18 mouse cellular contexts compared by ENCODE assay signal in the genomic region with DNA sequence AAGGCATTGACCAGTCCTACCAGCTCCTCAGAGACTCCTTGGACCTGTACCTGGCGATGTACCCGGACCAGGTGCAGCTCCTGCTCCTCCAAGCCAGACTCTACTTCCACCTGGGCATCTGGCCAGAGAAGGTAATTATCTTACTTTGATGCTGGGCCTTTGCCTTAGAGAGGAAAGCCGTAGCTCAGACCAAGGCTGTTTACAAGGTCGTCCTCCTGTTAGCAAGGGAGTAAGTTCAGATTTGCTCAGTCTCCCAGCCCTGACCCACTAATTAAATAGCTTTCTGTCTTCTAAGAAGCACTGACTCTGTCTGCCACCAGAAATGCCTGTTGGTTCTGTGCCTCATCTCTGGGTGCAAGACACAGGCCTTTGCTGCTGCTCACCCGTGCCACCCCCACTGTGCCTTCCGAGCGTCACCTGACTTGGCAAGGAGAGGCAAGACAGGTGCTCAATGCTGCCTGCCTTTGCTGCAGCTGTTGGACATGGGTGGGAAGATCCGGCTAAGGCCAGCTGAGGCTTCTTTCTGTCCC. TPM values are rescaled to one million over a fixed set of nuclear protein-coding genes. Genes with fewer than 3 reads are reported as not detected.
A peak's percentile ranks its signal among the peaks of the same experiment; 100 is the strongest.
DNase-seq lines count a peak whose midpoint lies in the region; ATAC-seq and TF ChIP-seq lines count a peak whose summit lies in the region.
"Had no signal": no experiment of that assay in that cellular context is flagged by ENCODE, and none has a peak within 500 bp of the region (broad histone marks: within the 10 kb centered on the region; RNA-seq: fewer than 3 reads in every experiment).

No protein-coding gene starts in this region.

- DNase-seq in cerebellum, adult 11 months, result no peak
- no peak for DNase-seq in liver, adult 2 months (ENCODE audit: extremely low read depth, low read depth, low spot score)
- DNase-seq in liver, embryonic 11.5 days (ENCODE audit: low spot score), result no peak
- peak; percentile 49 to 52 for DNase-seq in cerebellum, postnatal 36 days
- no peak for DNase-seq in neural tube, embryonic 10.5 days (ENCODE audit: extremely low spot score, low spot score)
- no peak for DNase-seq in left cerebral cortex, postnatal 14 days (ENCODE audit: low spot score in 2 of 2)
- DNase-seq in thymus, postnatal 14 days, result no peak
- DNase-seq: gastrocnemius, postnatal 14 days; right cerebral cortex, adult 18-20 months had no signal

- TF ChIP-seq POLR2A in liver, adult 2 months (IDR thresholded peaks at IDR 0.05; ENCODE audit: extremely low read depth, insufficient read depth, low read length), result no peak

- no peaks in the 10 kb centered on the region for H3K27me3 ChIP-seq in liver, adult 2 months (ENCODE audit: control insufficient read depth, insufficient read depth, low read length)
- no peaks in the 10 kb centered on the region for H3K27me3 ChIP-seq in liver, embryonic 11.5 days (replicated peaks; ENCODE audit: control insufficient read depth, insufficient read depth, low read length)
- H3K27me3 ChIP-seq: embryonic facial prominence, embryonic 13.5 days; hindbrain, embryonic 12.5 days; limb, embryonic 12.5 days; liver, embryonic 15.5 days; megakaryocyte, embryonic 14.5 days; midbrain, embryonic 15.5 days; stomach, embryonic 15.5 days had no signal

- peak overlapping the region; percentile 14; the same call in 1 of the 2 replicates for H3K9ac ChIP-seq in liver, adult 2 months (ENCODE audit: low read depth, low read length)
- no peak overlapping the region for H3K9ac ChIP-seq in liver, embryonic 11.5 days (ENCODE audit: low read depth, low read length)
- H3K9ac ChIP-seq: embryonic facial prominence, embryonic 13.5 days; hindbrain, embryonic 12.5 days; limb, embryonic 12.5 days; liver, embryonic 15.5 days; midbrain, embryonic 15.5 days; stomach, embryonic 15.5 days had no signal

- H3K4me2 ChIP-seq in liver, embryonic 11.5 days, result no peak overlapping the region
- H3K4me2 ChIP-seq: embryonic facial prominence, embryonic 13.5 days; hindbrain, embryonic 12.5 days; limb, embryonic 12.5 days; liver, embryonic 15.5 days; midbrain, embryonic 15.5 days; stomach, embryonic 15.5 days had no signal

- peaks cover 28% of the 10 kb centered on the region for H3K4me1 ChIP-seq in liver, adult 2 months (ENCODE audit: control insufficient read depth, insufficient read depth, low read length)
- no peaks in the 10 kb centered on the region; the same call in 1 of the 2 replicates for H3K4me1 ChIP-seq in liver, embryonic 11.5 days (replicated peaks; ENCODE audit: control insufficient read depth, insufficient read depth, low read length)
- H3K4me1 ChIP-seq: embryonic facial prominence, embryonic 13.5 days; hindbrain, embryonic 12.5 days; limb, embryonic 12.5 days; midbrain, embryonic 15.5 days had no signal

- 42% methylated on average over 8 of the region's 8 CpGs for WGBS in liver, adult 2 months
- 95% methylated on average over 8 of the region's 8 CpGs for WGBS in liver, embryonic 11.5 days

- peaks cover 31% of the 10 kb centered on the region; the same call in 1 of the 2 replicates for H3K36me3 ChIP-seq in liver, adult 2 months (ENCODE audit: control insufficient read depth, insufficient read depth, low read length)
- H3K36me3 ChIP-seq in liver, embryonic 11.5 days (ENCODE audit: control insufficient read depth, insufficient read depth, low read length), result peaks cover 52% of the 10 kb centered on the region

- no peak overlapping the region for H3K4me3 ChIP-seq in liver, adult 2 months (ENCODE audit: insufficient read depth, low read depth, low read length)
- no peak overlapping the region for H3K4me3 ChIP-seq in liver, embryonic 11.5 days (ENCODE audit: low read depth, low read length)
- H3K4me3 ChIP-seq: embryonic facial prominence, embryonic 13.5 days; hindbrain, embryonic 12.5 days; limb, embryonic 12.5 days; liver, embryonic 15.5 days; megakaryocyte, embryonic 14.5 days; midbrain, embryonic 15.5 days; stomach, embryonic 15.5 days had no signal

- ATAC-seq in cerebellum, adult (ENCODE audit: insufficient number of reproducible peaks, low FRiP score, low TSS enrichment), result 0 out of 2 replicates have a peak, but pooled peaks have one; percentile 37
- ATAC-seq in liver, embryonic 11.5 days (replicated peaks; ENCODE audit: low FRiP score), result no peak
- ATAC-seq: lung, postnatal 0 days; midbrain, embryonic 15.5 days had no signal

- H3K79me2 ChIP-seq in liver, adult 2 months (ENCODE audit: control insufficient read depth, insufficient read depth, low read length), result no peaks in the 10 kb centered on the region; the same call in 1 of the 2 replicates

- H3K9me3 ChIP-seq in liver, embryonic 11.5 days (ENCODE audit: control insufficient read depth, low read length), result no peaks in the 10 kb centered on the region
- H3K9me3 ChIP-seq: embryonic facial prominence, embryonic 13.5 days; hindbrain, embryonic 12.5 days; limb, embryonic 12.5 days; liver, embryonic 15.5 days; megakaryocyte, embryonic 14.5 days; midbrain, embryonic 15.5 days; stomach, embryonic 15.5 days had no signal

- no peak for TF ChIP-seq CTCF in liver, adult 2 months (IDR thresholded peaks at IDR 0.05; ENCODE audit: low read depth, low read length)

- intact Hi-C loops in left cerebral cortex, postnatal 14 days (cut with DNase I), result no loop called here

- peak overlapping the region; percentile 13 for H3K27ac ChIP-seq in liver, adult 2 months (replicated peaks; ENCODE audit: insufficient read depth, low read depth, low read length)
- no peak overlapping the region for H3K27ac ChIP-seq in liver, embryonic 11.5 days (ENCODE audit: low read depth, low read length)
- H3K27ac ChIP-seq: embryonic facial prominence, embryonic 13.5 days; hindbrain, embryonic 12.5 days; limb, embryonic 12.5 days; liver, embryonic 15.5 days; midbrain, embryonic 15.5 days; stomach, embryonic 15.5 days had no signal

RNA-seq across cellular contexts. Expression of gene Fbxo21, which starts 18.9 kb away (rescaled TPM):
- total RNA-seq in liver, adult 2 months (2014; rRNA removed), result 55.8 and 83.0 TPM in 2 replicates
- polyA plus RNA-seq in liver, adult 2 months (2012; rRNA removed), result 41.9 and 79.0 TPM in 2 replicates
- 44.8 and 49.2 TPM in 2 replicates for polyA plus RNA-seq in liver, embryonic 11.5 days (2014; fragmentation: Nextera tagmentation; extraction: Ambion mirVana)
- total RNA-seq in left cerebral cortex, postnatal 14 days (2021), result 100 to 1,000 TPM; 113 to 118 TPM

RNA-seq across cellular contexts. Expression of gene Tesc, which starts 32.1 kb away (rescaled TPM):
- 0.18 and 0.94 TPM in 2 replicates for total RNA-seq in liver, adult 2 months (2014; rRNA removed)
- polyA plus RNA-seq in liver, adult 2 months (2012; rRNA removed), result 0.35 and 0.41 TPM in 2 replicates
- 1.7 and 2.2 TPM in 2 replicates for polyA plus RNA-seq in liver, embryonic 11.5 days (2014; fragmentation: Nextera tagmentation; extraction: Ambion mirVana)
- total RNA-seq in left cerebral cortex, postnatal 14 days (2021), result 10 to 100 TPM; 58.0 to 60.3 TPM

Comparison
In these comparisons a context has a peak if more than half of its experiments do, and no peak if none do; other contexts are left out.
1. DNase-seq: peak in cerebellum, postnatal 36 days (2 of 2); none in cerebellum, adult 11 months (single experiment), liver, adult 2 months (single experiment), liver, embryonic 11.5 days (single experiment), neural tube, embryonic 10.5 days (single experiment), left cerebral cortex, postnatal 14 days (0 of 2) and thymus, postnatal 14 days (single experiment).
2. RNA of gene Tesc, which starts 32.1 kb away (total RNA-seq): 58.0 to 60.3 TPM in left cerebral cortex, postnatal 14 days; 0.18 to 0.94 TPM in liver, adult 2 months; every median in the first group is over 10 times any median in the second.